Mouse (Mus musculus) MEL (cell line): ENCODE results near the gene Btnl10. TPM values are rescaled to one million over a fixed set of nuclear protein-coding genes. Genes with fewer than 3 reads are reported as not detected.
"Not testable (repeated sequence)": the region's sequence is repeated elsewhere in the genome, so short reads cannot be mapped to it uniquely, and the experiment has no call there.

Source experiments
- DNase-seq: peaks from one replicate; pipeline ENCODE4 v3.0.0; 2011; ENCODE audit warnings: low read depth, low spot score
- H3K27ac ChIP-seq: 2 replicates; pipeline ENCODE4 v1.5.1; 2012; ENCODE audit warnings: low read depth, mild to moderate bottlenecking, control low read depth, low read length, moderate library complexity; ENCODE audit not compliant: control insufficient read depth
- H3K27me3 ChIP-seq, 2 experiments: fragments of 150-350 bp in 1 of 2; sonication (generic) in 1 of 2; 2 replicates each; pipeline ENCODE4 v1.6.1; 2012; ENCODE audit warnings: low read length in 2 of 2, mild to moderate bottlenecking in 2 of 2, improper control_type of control experiment in 1 of 2, moderate library complexity in 1 of 2; ENCODE audit not compliant: insufficient read depth in 2 of 2, control insufficient read depth in 1 of 2
- H3K36me3 ChIP-seq, 2 experiments: 2 replicates each; pipeline ENCODE4 v1.6.1; 2012 to 2014; ENCODE audit warnings: low read length in 2 of 2, improper control_type of control experiment in 1 of 2, inconsistent platforms in 1 of 2, mild to moderate bottlenecking in 1 of 2; ENCODE audit not compliant: insufficient read depth in 2 of 2, control insufficient read depth in 1 of 2
- H3K4me1 ChIP-seq, 2 experiments: fragments of 150-350 bp in 1 of 2; sonication (generic) in 1 of 2; 2 replicates each; pipeline ENCODE4 v1.6.1; 2012; ENCODE audit warnings: low read length in 2 of 2, improper control_type of control experiment in 1 of 2, mild to moderate bottlenecking in 1 of 2; ENCODE audit not compliant: insufficient read depth in 2 of 2, control insufficient read depth in 1 of 2
- H3K4me3 ChIP-seq, 2 experiments: fragments of 150-350 bp in 1 of 2; sonication (generic) in 1 of 2; 2 replicates each; pipeline ENCODE4 v1.5.1; 2012; ENCODE audit warnings: low read depth in 2 of 2, low read length in 2 of 2, mild to moderate bottlenecking in 2 of 2, moderate library complexity in 2 of 2, control low read depth in 1 of 2, improper control_type of control experiment in 1 of 2; ENCODE audit not compliant: control insufficient read depth in 1 of 2, insufficient read depth in 1 of 2
- H3K79me2 ChIP-seq: 2 replicates; pipeline ENCODE4 v1.6.1; 2012; ENCODE audit warnings: mild to moderate bottlenecking, low read length, moderate library complexity; ENCODE audit not compliant: control insufficient read depth, poor library complexity, insufficient read depth
- H3K9ac ChIP-seq: 2 replicates; pipeline ENCODE4 v1.6.1; 2012; ENCODE audit warnings: low read depth, mild to moderate bottlenecking, control low read depth, low read length, moderate library complexity; ENCODE audit not compliant: control insufficient read depth, poor library complexity, severe bottlenecking
- H3K9me3 ChIP-seq: fragments of 150-350 bp; sonication (generic); replicated peaks from 2 replicates; pipeline ENCODE4 v1.6.1; 2012; ENCODE audit warnings: mild to moderate bottlenecking, low read length, improper control_type of control experiment, moderate library complexity; ENCODE audit not compliant: insufficient read depth
- CHD1 ChIP-seq: IDR thresholded peaks from 2 replicates; pipeline ENCODE4 v1.6.1; 2012; ENCODE audit warnings: low read depth, mild to moderate bottlenecking, inconsistent platforms, low read length, improper control_type of control experiment
- CHD2 ChIP-seq: IDR thresholded peaks from 2 replicates; pipeline ENCODE4 v1.6.1; 2011; ENCODE audit warnings: low read length, improper control_type of control experiment
- ETS1 ChIP-seq: IDR thresholded peaks from 2 replicates; pipeline ENCODE4 v1.6.1; 2012; ENCODE audit warnings: low read depth, mild to moderate bottlenecking, inconsistent platforms, low read length, improper control_type of control experiment, moderate library complexity
- GATA1 ChIP-seq: IDR thresholded peaks from 2 replicates; pipeline ENCODE4 v1.6.1; 2011; ENCODE audit warnings: low read depth, low read length, improper control_type of control experiment
- JUND ChIP-seq: IDR thresholded peaks from 2 replicates; pipeline ENCODE4 v1.6.1; 2011; ENCODE audit warnings: low read depth, mild to moderate bottlenecking, improper control_type of control experiment, low read length
- KAT2A ChIP-seq: conservative IDR thresholded peaks from 2 replicates; pipeline ENCODE4 v1.6.1; 2012; ENCODE audit warnings: low read depth, low read length, improper control_type of control experiment, inconsistent platforms
- MAFK ChIP-seq: IDR thresholded peaks from 2 replicates; pipeline ENCODE4 v1.6.1; 2011; ENCODE audit warnings: low read depth, mild to moderate bottlenecking, low read length, improper control_type of control experiment, borderline replicate concordance
- MAZ ChIP-seq: IDR thresholded peaks from 2 replicates; pipeline ENCODE4 v1.6.1; 2012; ENCODE audit warnings: low read depth, mild to moderate bottlenecking, inconsistent platforms, low read length, improper control_type of control experiment
- MXI1 ChIP-seq: IDR thresholded peaks from 2 replicates; pipeline ENCODE4 v1.6.1; 2011; ENCODE audit warnings: mild to moderate bottlenecking, low read depth, low read length, improper control_type of control experiment
- MYB ChIP-seq: IDR thresholded peaks from 2 replicates; pipeline ENCODE4 v1.6.1; 2011; ENCODE audit warnings: mild to moderate bottlenecking, low read depth, low read length, improper control_type of control experiment
- NRF1 ChIP-seq: IDR thresholded peaks from 2 replicates; pipeline ENCODE4 v1.6.1; 2014; ENCODE audit warnings: low read depth, mild to moderate bottlenecking, inconsistent platforms, low read length, improper control_type of control experiment, moderate library complexity; ENCODE audit not compliant: poor library complexity, insufficient read depth, severe bottlenecking
- POLR2A ChIP-seq, 2 experiments: IDR thresholded peaks; 2 replicates each; pipeline ENCODE4 v1.6.1; 2011 to 2012; ENCODE audit warnings: low read length in 2 of 2, mild to moderate bottlenecking in 2 of 2, control low read depth in 1 of 2, improper control_type of control experiment in 1 of 2, low read depth in 1 of 2, moderate library complexity in 1 of 2; ENCODE audit not compliant: control insufficient read depth in 1 of 2, insufficient read depth in 1 of 2, poor library complexity in 1 of 2
- POLR2AphosphoS2 ChIP-seq: IDR thresholded peaks from 2 replicates; pipeline ENCODE4 v1.6.1; 2011; ENCODE audit warnings: low read length, improper control_type of control experiment
- RCOR1 ChIP-seq: IDR thresholded peaks from 2 replicates; pipeline ENCODE4 v1.6.1; 2012; ENCODE audit warnings: low read depth, mild to moderate bottlenecking, inconsistent platforms, low read length, improper control_type of control experiment
- SMC3 ChIP-seq: IDR thresholded peaks from 2 replicates; pipeline ENCODE4 v1.6.1; 2011; ENCODE audit warnings: low read depth, low read length, improper control_type of control experiment
- TAL1 ChIP-seq: IDR thresholded peaks from 2 replicates; pipeline ENCODE4 v1.6.1; 2012; ENCODE audit warnings: mild to moderate bottlenecking, inconsistent platforms, low read length, moderate library complexity, mixed read lengths
- TBP ChIP-seq: IDR thresholded peaks from 2 replicates; pipeline ENCODE4 v1.8.0; 2011; ENCODE audit warnings: low read depth, low read length, improper control_type of control experiment
- UBTF ChIP-seq: IDR thresholded peaks from 2 replicates; pipeline ENCODE4 v1.6.1; 2012; ENCODE audit warnings: low read depth, mild to moderate bottlenecking, inconsistent platforms, low read length, improper control_type of control experiment, moderate library complexity, borderline replicate concordance; ENCODE audit not compliant: insufficient read depth
- USF2 ChIP-seq, 2 experiments: IDR thresholded peaks; 2 replicates each; pipeline ENCODE4 v1.6.1; 2011 to 2012; ENCODE audit warnings: improper control_type of control experiment in 2 of 2, low read length in 2 of 2, borderline replicate concordance in 1 of 2, inconsistent platforms in 1 of 2, low read depth in 1 of 2, mild to moderate bottlenecking in 1 of 2; ENCODE audit not compliant: insufficient read depth in 1 of 2
- ZMIZ1 ChIP-seq: IDR thresholded peaks from 2 replicates; pipeline ENCODE4 v1.6.1; 2012; ENCODE audit warnings: low read depth, mild to moderate bottlenecking, inconsistent platforms, low read length, improper control_type of control experiment, moderate library complexity
- polyA plus RNA-seq, 2 experiments: library from polyadenylated mRNA; stranded (reverse) in 1 of 2; unstranded in 1 of 2; fragments of >175 nt in 1 of 2; fragments of >200 nt in 1 of 2; gene quantifications; 2 replicates each; pipeline versions ENCODE4 v1.2.1 to v1.2.4; 2012; ENCODE audit warnings: low replicate concordance in 2 of 2, low read depth in 1 of 2; ENCODE audit not compliant: insufficient read length in 2 of 2, insufficient read depth in 1 of 2, missing spikeins in 1 of 2
- total RNA-seq: library from RNA; depleted of rRNA; stranded (reverse); fragments of 300-350 nt; gene quantifications from 2 replicates; pipeline ENCODE4 v1.2.3, GENCODE M21; 2012

Gene Btnl10
- total and polyA plus RNA-seq, 3 experiments: 0.92 to 1.7 TPM; not detected in 1

DNA sequence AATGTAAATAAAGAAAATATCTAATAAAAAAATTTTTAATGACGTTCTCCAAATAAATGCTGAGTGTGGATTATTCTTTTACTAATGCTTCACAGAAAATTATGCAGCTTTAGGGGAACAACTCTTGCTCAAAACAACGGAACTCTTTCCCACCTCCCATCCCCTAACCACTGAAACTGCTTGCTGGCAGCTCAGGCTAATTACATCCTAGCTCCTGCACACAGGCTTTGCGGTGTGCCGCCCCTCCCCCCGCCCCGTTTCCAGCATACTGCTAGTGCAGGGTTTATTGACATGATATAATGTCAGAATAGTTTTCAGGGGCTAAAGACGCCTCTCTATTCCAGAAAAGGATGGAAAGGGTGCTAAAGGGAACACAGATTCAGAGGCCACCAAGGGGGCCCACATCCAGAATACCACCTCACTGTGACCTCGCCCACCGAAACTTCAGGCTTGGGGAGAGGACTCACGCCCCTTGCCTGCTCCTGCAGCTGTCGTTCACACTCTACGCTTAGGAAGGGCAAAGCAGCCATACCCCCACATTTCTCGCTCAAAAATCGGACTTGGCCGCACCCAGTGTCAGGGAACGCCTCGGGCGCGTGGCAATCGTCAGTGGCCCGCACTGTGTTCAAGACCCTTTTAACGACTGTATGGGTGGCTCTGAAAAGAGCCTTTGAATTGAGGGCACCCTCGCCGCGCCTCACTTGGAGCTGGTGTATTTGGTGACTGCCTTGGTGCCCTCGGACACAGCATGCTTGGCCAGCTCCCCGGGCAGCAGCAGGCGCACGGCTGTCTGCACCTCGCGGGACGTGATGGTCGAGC lies 35.9 kb downstream of the Btnl10 start:
- Histone ChIP-seq H3K27ac (peak overlapping the region; percentile 66), H3K9me3 (no peaks in the 10 kb centered on the region), H3K79me2 (peaks cover 11% of the 10 kb centered on the region), H3K4me3 (peak overlapping the region; percentile 60 to 63), H3K9ac (peak overlapping the region; percentile 83), H3K36me3 (peaks cover 0 to 14% of the 10 kb centered on the region in 2 experiments; a peak in 2 of 4 replicates)
- TF ChIP-seq ZMIZ1 (no peak), TAL1 (no peak), CHD1 (peak; percentile 80; the same call in 1 of the 2 replicates), ETS1 (peak; percentile 39; the same call in 1 of the 2 replicates), POLR2A (IDR thresholded peaks at IDR 0.05; ENCODE audit: control insufficient read depth in 1 of 2, insufficient read depth in 1 of 2, low read depth in 1 of 2, low read length in 2 of 2, poor library complexity in 1 of 2) (peak in 1 of 2 experiments; percentile 59; a peak in 1 of 4 replicates), TBP (0 out of 2 replicates have a peak, but pooled peaks have one; percentile 28), MXI1 (peak; percentile 35; the same call in 1 of the 2 replicates), USF2 (IDR thresholded peaks at IDR 0.05; ENCODE audit: borderline replicate concordance in 1 of 2, insufficient read depth in 1 of 2, low read depth in 1 of 2, low read length in 2 of 2) (no peak)
- TF ChIP-seq, all 39 proteins: peak for 5
- peaks cover 5 to 16% of the 10 kb centered on the region in 2 experiments; a peak in 3 of 4 replicates for H3K4me1 ChIP-seq
- DNase-seq: peak; percentile 80
- H3K27me3 ChIP-seq: peaks cover 0 to 3% of the 10 kb centered on the region in 2 experiments; a peak in 2 of 4 replicates

DNA sequence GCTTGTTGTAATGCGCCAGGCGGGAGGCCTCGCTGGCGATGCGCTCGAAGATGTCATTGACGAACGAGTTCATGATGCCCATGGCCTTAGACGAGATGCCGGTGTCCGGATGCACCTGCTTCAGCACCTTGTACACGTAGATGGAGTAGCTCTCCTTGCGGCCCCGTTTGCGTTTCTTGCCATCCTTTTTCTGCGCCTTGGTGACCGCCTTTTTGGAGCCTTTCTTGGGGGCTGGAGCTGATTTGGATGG lies 36.4 kb downstream of the Btnl10 start:
- H3K4me3 ChIP-seq: peak overlapping the region; percentile 12 to 60; a peak in 3 of 4 replicates
- not testable (repeated sequence) for H3K27me3 ChIP-seq, H3K9me3 ChIP-seq, DNase-seq
- H3K4me1 ChIP-seq: peaks cover 5 to 16% of the 10 kb centered on the region in 2 experiments; a peak in 3 of 4 replicates
- H3K9ac ChIP-seq: peak overlapping the region; percentile 71
- peaks cover 11% of the 10 kb centered on the region for H3K79me2 ChIP-seq
- H3K27ac ChIP-seq: peak overlapping the region; percentile 80
- peaks cover 0 to 14% of the 10 kb centered on the region in 2 experiments; a peak in 2 of 4 replicates for H3K36me3 ChIP-seq

DNA sequence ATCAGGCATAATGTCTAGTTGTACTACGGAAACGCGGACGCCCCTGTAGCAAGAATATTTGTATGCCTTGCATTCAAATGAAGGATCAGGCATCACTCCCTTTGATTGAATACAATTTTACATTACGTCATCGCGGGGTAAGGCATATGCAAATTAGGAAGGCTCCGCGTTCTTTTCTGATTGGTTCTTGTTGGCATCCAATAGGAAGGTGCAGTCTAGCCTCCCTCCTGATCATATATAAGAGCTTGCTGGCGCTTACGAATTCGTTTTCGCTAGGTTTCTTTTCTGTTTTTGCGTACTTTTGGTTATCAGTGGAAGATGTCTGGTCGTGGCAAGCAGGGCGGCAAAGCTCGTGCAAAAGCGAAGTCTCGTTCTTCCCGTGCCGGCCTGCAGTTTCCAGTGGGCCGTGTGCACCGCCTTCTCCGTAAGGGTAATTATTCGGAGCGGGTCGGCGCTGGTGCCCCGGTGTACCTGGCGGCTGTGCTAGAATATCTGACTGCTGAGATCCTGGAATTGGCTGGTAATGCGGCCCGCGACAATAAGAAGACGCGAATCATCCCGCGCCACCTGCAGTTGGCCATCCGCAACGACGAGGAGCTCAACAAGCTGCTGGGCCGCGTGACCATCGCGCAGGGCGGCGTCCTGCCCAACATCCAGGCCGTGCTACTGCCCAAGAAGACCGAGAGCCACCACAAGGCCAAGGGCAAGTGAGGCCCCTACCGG lies 36.9 kb downstream of the Btnl10 start, which contains the start of the genes Hist3h2a and Trim17:
Gene Hist3h2a, plus strand, starts transcription at position 266 of the 723 bp plus-strand sequence.
Gene Trim17, plus strand, starts transcription at position 266 of the 723 bp plus-strand sequence.
- Histone ChIP-seq H3K36me3 (peaks cover 0 to 14% of the 10 kb centered on the region in 2 experiments; a peak in 2 of 4 replicates), H3K4me3 (peak within 1 kb of the TSS; percentile 63 to 74), H3K27ac (peak within 1 kb of the TSS; percentile 92), H3K27me3 (peaks cover 0 to 3% of the 10 kb centered on the region in 2 experiments; a peak in 2 of 4 replicates), H3K9ac (peak within 1 kb of the TSS; percentile 83), H3K79me2 (peaks cover 11% of the 10 kb centered on the region), H3K4me1 (peaks cover 5 to 16% of the 10 kb centered on the region in 2 experiments; a peak in 3 of 4 replicates), H3K9me3 (no peaks in the 10 kb centered on the region)
- DNase-seq: peak; percentile 100
- no peak for TF ChIP-seq MAFK
- TF ChIP-seq TBP: peak; percentile 99
- peak; percentile 87 for TF ChIP-seq CHD2
- TF ChIP-seq JUND: peak; percentile 91; the same call in 1 of the 2 replicates
- TF ChIP-seq ETS1: peak; percentile 75; the same call in 1 of the 2 replicates
- no peak for TF ChIP-seq KAT2A
- no peak for TF ChIP-seq TAL1
- TF ChIP-seq USF2 (IDR thresholded peaks at IDR 0.05; ENCODE audit: borderline replicate concordance in 1 of 2, insufficient read depth in 1 of 2, low read depth in 1 of 2, low read length in 2 of 2): no peak
- TF ChIP-seq UBTF: no peak; the same call in 1 of the 2 replicates
- peak; percentile 79; the same call in 1 of the 2 replicates for TF ChIP-seq MXI1
- TF ChIP-seq CHD1: no peak
- no peak for TF ChIP-seq RCOR1
- TF ChIP-seq SMC3: no peak; the same call in 1 of the 2 replicates
- TF ChIP-seq MYB: no peak
- TF ChIP-seq POLR2AphosphoS2: peak; percentile 100
- TF ChIP-seq NRF1: no peak
- peak; percentile 50; the same call in 1 of the 2 replicates for TF ChIP-seq GATA1
- TF ChIP-seq MAZ: no peak
